Mouse (Mus musculus): Measurements from ENCODE around the gene Kmt5a. TPM values are rescaled to one million over a fixed set of nuclear protein-coding genes. Genes with fewer than 3 reads are reported as not detected.

Kmt5a gene
- 74.9 and 82.5 TPM in 2 replicates for polyA plus RNA-seq (2012; rRNA removed)

GRCm38 (mm10) chr5:124439447-124440093, at the start of gene Kmt5a:
Gene Kmt5a (plus strand): TSS chr5:124439930.

GRCm38 (mm10) chr5:124425412-124426259, 14.1 kb upstream of the Kmt5a start, which contains the start of gene Sbno1:
Gene Sbno1 (minus strand): TSS chr5:124426001.

DNA sequence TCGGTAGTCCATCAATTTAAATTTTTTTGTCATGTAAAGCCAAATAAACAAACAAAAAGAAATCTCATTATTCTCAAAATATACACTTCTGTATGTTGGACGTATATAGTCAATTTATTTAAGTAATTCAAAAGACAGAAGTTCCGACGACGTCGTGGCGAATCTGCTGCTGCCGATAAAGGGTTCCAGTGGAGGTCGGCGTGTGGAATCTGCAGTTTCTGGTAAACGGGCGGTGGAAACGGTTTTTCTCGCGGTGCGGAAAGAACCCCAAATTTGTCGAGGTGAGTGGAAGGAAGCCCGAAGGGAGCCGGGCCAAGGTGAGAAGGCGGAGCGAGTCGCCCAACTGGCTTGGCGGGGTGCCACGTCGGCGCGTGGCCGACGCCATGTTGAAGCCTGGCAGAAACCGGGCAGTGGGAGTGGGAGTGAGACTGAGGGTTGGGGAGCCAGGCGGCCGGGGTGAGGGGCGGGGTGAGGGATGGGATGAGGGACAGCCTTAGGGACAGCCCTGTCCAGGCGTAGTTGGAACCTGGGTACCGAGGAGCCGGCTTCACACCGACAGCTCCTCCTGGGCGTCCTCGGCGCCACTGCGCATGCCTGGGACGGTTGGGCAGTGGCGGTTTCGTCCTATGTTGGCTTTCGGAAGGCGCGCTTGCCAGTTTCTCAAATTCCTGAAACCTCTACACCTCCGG, 43.4 kb downstream of the Kmt5a start, which contains the start of gene Snrnp35:
TSS of gene Snrnp35 (plus strand) at position 169 of the 689 bp plus-strand sequence.

Other genes starting within 250 kb of the Kmt5a start
- gene Pitpnm2, start 190.2 kb upstream of the Kmt5a start, polyA plus RNA-seq (2012; rRNA removed), result 41.9 and 43.8 TPM in 2 replicates
- 18.2 and 21.7 TPM in 2 replicates for gene Mphosph9, start 112.0 kb upstream of the Kmt5a start, polyA plus RNA-seq (2012; rRNA removed)
- 10.9 and 13.0 TPM in 2 replicates for gene 2810006K23Rik, start 111.8 kb upstream of the Kmt5a start, polyA plus RNA-seq (2012; rRNA removed)
- 401 and 500 TPM in 2 replicates for gene Cdk2ap1, start 76.8 kb upstream of the Kmt5a start, polyA plus RNA-seq (2012; rRNA removed)
- gene Sbno1, start 13.9 kb upstream of the Kmt5a start, polyA plus RNA-seq (2012; rRNA removed), result 50.2 and 52.6 TPM in 2 replicates
- gene Rilpl2, start 38.4 kb downstream of the Kmt5a start, polyA plus RNA-seq (2012; rRNA removed), result 24.1 and 26.1 TPM in 2 replicates
- 19.9 TPM in 2 replicates for gene Snrnp35, start 43.2 kb downstream of the Kmt5a start, polyA plus RNA-seq (2012; rRNA removed)
- gene Rilpl1, start 91.5 kb downstream of the Kmt5a start, polyA plus RNA-seq (2012; rRNA removed), result 12.8 and 14.0 TPM in 2 replicates
- gene Tmed2, start 100.8 kb downstream of the Kmt5a start, polyA plus RNA-seq (2012; rRNA removed), result 140 and 154 TPM in 2 replicates
- 31.1 and 31.2 TPM in 2 replicates for gene Ddx55, start 112.9 kb downstream of the Kmt5a start, polyA plus RNA-seq (2012; rRNA removed)
- gene Eif2b1, start 139.2 kb downstream of the Kmt5a start, polyA plus RNA-seq (2012; rRNA removed), result 41.4 and 42.7 TPM in 2 replicates
- gene Gtf2h3, start 139.2 kb downstream of the Kmt5a start, polyA plus RNA-seq (2012; rRNA removed), result 70.0 and 76.0 TPM in 2 replicates
- gene Atp6v0a2, start 188.6 kb downstream of the Kmt5a start, polyA plus RNA-seq (2012; rRNA removed), result 31.1 and 32.0 TPM in 2 replicates

Measured in central nervous system, embryonic 14 days (tissue).